Mouse (Mus musculus) lung, embryonic 15.5 days (tissue): ENCODE data around the gene Olfr212. TPM values are rescaled to one million over a fixed set of nuclear protein-coding genes. Genes with fewer than 3 reads are reported as not detected.
"Not testable (repeated sequence)": the region's sequence is repeated elsewhere in the genome, so short reads cannot be mapped to it uniquely, and the experiment has no call there.

Experiments
- ATAC-seq: fragments of 200-750 bp; cut with Nextera tagmentation; 2 replicates; pipeline ENCODE4 v1.8.0; 2017; ENCODE audit warnings: moderate number of reproducible peaks, borderline replicate concordance; ENCODE audit not compliant: low FRiP score, low TSS enrichment; ENCODE audit errors: extremely low read depth
- H3K27ac ChIP-seq: fragments of 300-500 bp; sonication (generic); 2 replicates; pipeline ENCODE4 v1.5.1; 2015; ENCODE audit warnings: moderate library complexity, mild to moderate bottlenecking, inconsistent platforms
- H3K27me3 ChIP-seq: fragments of 300-500 bp; sonication (generic); 2 replicates; pipeline ENCODE4 v1.6.1; 2015; ENCODE audit warnings: inconsistent platforms
- H3K36me3 ChIP-seq: fragments of 300-500 bp; sonication (generic); 2 replicates; pipeline ENCODE4 v1.6.1; 2015; ENCODE audit warnings: inconsistent platforms
- H3K4me1 ChIP-seq: fragments of 300-500 bp; sonication (generic); 2 replicates; pipeline ENCODE4 v1.6.1; 2015; ENCODE audit warnings: inconsistent platforms
- H3K4me2 ChIP-seq: fragments of 300-500 bp; sonication (generic); 2 replicates; pipeline ENCODE4 v1.6.1; 2015; ENCODE audit warnings: inconsistent platforms, mild to moderate bottlenecking, moderate library complexity
- H3K4me3 ChIP-seq: fragments of 300-500 bp; sonication (generic); 2 replicates; pipeline ENCODE4 v1.5.1; 2015; ENCODE audit warnings: mild to moderate bottlenecking, inconsistent platforms
- H3K9ac ChIP-seq: fragments of 300-500 bp; sonication (generic); 2 replicates; pipeline ENCODE4 v1.6.1; 2015; ENCODE audit warnings: inconsistent platforms
- H3K9me3 ChIP-seq: fragments of 300-500 bp; sonication (generic); 2 replicates; pipeline ENCODE4 v1.6.1; 2016; ENCODE audit warnings: inconsistent platforms
- WGBS: fragments of 180-500 bp; shearing (Covaris S2); methylation state at CpG from one replicate; pipeline ENCODE4 v1.1.7; 2015; 5-methylcytosine and 5-hydroxymethylcytosine counted together
- polyA plus RNA-seq: library from polyadenylated mRNA; unstranded; fragments of >200 nt; fragmentation: Nextera tagmentation; extraction: Ambion mirVana; gene quantifications from 2 replicates; pipeline ENCODE4 v1.2.1, GENCODE M21; 2015

Gene Olfr212
- polyA plus RNA-seq, 1 experiment from 2014 or later, result not detected

GRCm38 (mm10) chr6:116542500-116542899, 36.2 kb downstream of the Olfr212 start:
- Histone ChIP-seq H3K4me3 (no peak overlapping the region), H3K9me3 (no peaks in the 10 kb centered on the region), H3K27me3 (no peaks in the 10 kb centered on the region), H3K27ac (no peak overlapping the region), H3K4me1 (no peaks in the 10 kb centered on the region), H3K36me3 (no peaks in the 10 kb centered on the region), H3K9ac (no peak overlapping the region), H3K4me2 (no peak overlapping the region)
- 79% methylated on average over 2 of the region's 2 CpGs for WGBS
- no peak for ATAC-seq

- WGBS, result 92% methylated on average over 11 of the region's 11 CpGs
- not testable (repeated sequence) for H3K9me3 ChIP-seq, H3K36me3 ChIP-seq, H3K4me3 ChIP-seq, ATAC-seq, H3K4me2 ChIP-seq, H3K27me3 ChIP-seq, H3K9ac ChIP-seq, H3K4me1 ChIP-seq, H3K27ac ChIP-seq
Measured at GRCm38 (mm10) chr6:116550841-116551240, 44.5 kb downstream of the Olfr212 start, which contains the start of gene Gm5580. Gene Gm5580, plus strand, starts transcription at chr6:116551141.

GRCm38 (mm10) chr6:116553935-116554334, 47.6 kb downstream of the Olfr212 start, which contains the start of gene Olfr214:
Gene Olfr214, plus strand, starts transcription at chr6:116554235.
- no peaks in the 10 kb centered on the region for H3K27me3 ChIP-seq
- H3K9me3 ChIP-seq, result no peaks in the 10 kb centered on the region
- H3K36me3 ChIP-seq, result no peaks in the 10 kb centered on the region
- H3K4me1 ChIP-seq, result no peaks in the 10 kb centered on the region
- no peak within 1 kb of the TSS for H3K4me2 ChIP-seq
- no peak within 1 kb of the TSS for H3K4me3 ChIP-seq
- H3K9ac ChIP-seq, result no peak within 1 kb of the TSS
- ATAC-seq, result no peak
- 72% methylated on average over 1 of the region's 1 CpGs for WGBS
- H3K27ac ChIP-seq, result no peak within 1 kb of the TSS

GRCm38 (mm10) chr6:116554952-116555351, 48.6 kb downstream of the Olfr212 start:
- no peaks in the 10 kb centered on the region for H3K9me3 ChIP-seq
- H3K27me3 ChIP-seq, result no peaks in the 10 kb centered on the region
- ATAC-seq, result no peak
- 50% methylated on average over 3 of the region's 3 CpGs for WGBS
- H3K36me3 ChIP-seq, result no peaks in the 10 kb centered on the region
- no peak overlapping the region for H3K4me2 ChIP-seq
- H3K9ac ChIP-seq, result no peak overlapping the region
- H3K27ac ChIP-seq, result no peak overlapping the region
- H3K4me1 ChIP-seq, result no peaks in the 10 kb centered on the region
- H3K4me3 ChIP-seq, result no peak overlapping the region

Other genes starting within 250 kb of the Olfr212 start
- 6.3 and 6.5 TPM in 2 replicates for gene Zfand4, start 242.3 kb upstream of the Olfr212 start, polyA plus RNA-seq
- 33.9 and 35.3 TPM in 2 replicates for gene March8, start 168.5 kb upstream of the Olfr212 start, polyA plus RNA-seq
- 0.84 and 1.0 TPM in 2 replicates for gene Alox5, start 45.3 kb upstream of the Olfr212 start, polyA plus RNA-seq
- not detected in 2 replicates for gene Olfr211, start 17.4 kb upstream of the Olfr212 start, polyA plus RNA-seq
- not detected in 2 replicates for gene Olfr213, start 31.9 kb downstream of the Olfr212 start, polyA plus RNA-seq
- 0.36 and 0.78 TPM in 2 replicates for gene Gm5580, start 44.6 kb downstream of the Olfr212 start, polyA plus RNA-seq
- gene Olfr214, start 47.7 kb downstream of the Olfr212 start, polyA plus RNA-seq, result not detected in 2 replicates
- not detected in 2 replicates for gene Olfr215, start 77.7 kb downstream of the Olfr212 start, polyA plus RNA-seq
- gene Zfp422, start 122.5 kb downstream of the Olfr212 start, polyA plus RNA-seq, result 162 and 169 TPM in 2 replicates
- gene Depp1, start 144.1 kb downstream of the Olfr212 start, polyA plus RNA-seq, result 33.2 and 38.0 TPM in 2 replicates
- gene Rassf4, start 167.4 kb downstream of the Olfr212 start, polyA plus RNA-seq, result 6.0 TPM in 2 replicates
- 0.01 and 0.05 TPM in 2 replicates for gene Tmem72, start 210.4 kb downstream of the Olfr212 start, polyA plus RNA-seq